Mouse (Mus musculus) activated CD4-positive, CD25-positive, alpha-beta regulatory T cell, adult 4 months (primary cell): ENCODE measurements around the gene Cd109. TPM values are rescaled to one million over a fixed set of nuclear protein-coding genes. Genes with fewer than 3 reads are reported as not detected.

Source experiments
- ATAC-seq: one replicate; pipeline ENCODE4 v1.8.0; 2017
- polyA plus RNA-seq, 2 experiments: library from polyadenylated mRNA; unstranded; fragments of 100-300 nt; shearing (Covaris generic); gene quantifications; one replicate each; pipeline ENCODE4 v1.2.1; 2017

Cd109 gene
- polyA plus RNA-seq: under 1 TPM in 1 of 2 experiments, not detected in 1; 0.13 TPM

DNA sequence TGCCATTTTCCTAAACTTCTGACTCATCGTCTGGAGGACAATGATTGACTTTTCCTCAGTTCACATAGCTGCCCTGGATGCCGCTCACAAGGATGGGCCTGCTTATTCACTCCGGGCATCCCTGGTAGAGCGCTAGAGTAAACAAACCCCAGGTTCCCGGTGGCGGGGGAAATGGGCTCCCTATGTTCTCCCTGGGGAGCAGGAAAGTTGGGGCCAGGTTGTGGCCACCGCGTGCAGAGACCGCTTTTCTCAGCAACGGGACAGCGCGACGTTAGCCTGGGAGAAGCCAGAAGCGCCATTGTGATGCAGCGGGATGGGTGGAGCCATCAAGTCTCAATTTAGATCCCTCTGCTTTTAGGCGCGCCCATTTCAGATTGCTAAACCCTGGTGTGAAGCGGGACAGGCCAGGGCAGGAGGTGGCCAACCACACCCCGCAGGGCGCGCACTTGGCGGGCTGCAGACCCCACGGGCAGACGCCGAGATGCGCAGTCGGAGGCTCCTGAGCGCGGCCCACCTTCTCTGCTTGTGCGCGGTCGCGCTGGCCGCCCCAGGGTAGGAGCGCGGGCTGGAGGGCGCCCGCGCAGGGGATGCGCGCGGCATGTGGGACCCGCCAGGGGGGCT lies at the start of gene Cd109:
TSS of gene Cd109 (plus strand) at position 146 of the 621 bp plus-strand sequence.
- ATAC-seq: no peak

DNA sequence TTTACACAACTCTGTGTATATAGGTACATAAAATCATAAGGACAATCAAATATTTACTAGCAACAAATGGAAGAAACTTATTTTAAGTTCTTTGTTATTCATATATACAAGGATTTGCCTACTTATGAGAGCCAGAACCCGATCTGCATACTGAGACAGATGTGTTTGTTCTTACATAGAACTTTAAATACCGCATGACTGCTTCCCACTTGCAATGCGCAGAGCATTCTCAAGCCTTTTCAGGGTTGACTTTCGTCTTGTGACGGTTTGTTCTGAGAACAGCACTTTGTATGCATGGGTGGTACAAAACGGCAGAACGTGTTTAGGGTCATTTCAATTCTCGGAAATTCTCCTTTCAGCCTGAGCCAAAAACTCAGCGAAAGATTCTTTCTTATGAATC lies 45.4 kb upstream of the Cd109 start:
- no peak for ATAC-seq

DNA sequence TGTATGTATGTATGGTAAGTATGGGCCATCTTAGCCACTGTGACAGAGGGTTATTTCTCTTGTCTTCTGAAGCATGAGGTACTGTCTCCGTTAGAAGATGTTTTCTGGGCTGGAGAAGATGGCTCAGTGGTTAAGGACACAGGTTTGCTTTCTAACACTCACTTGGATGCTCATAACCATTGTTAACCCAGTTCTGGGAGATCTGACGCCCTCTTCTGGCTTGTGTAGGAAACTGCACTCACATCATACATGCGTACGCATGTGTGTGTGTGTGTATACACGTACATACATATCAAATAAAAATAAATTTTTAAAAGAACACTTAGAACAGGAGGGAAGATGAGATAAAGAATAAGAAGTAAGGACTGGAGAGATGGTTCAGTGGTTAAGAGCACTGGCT lies 38.9 kb upstream of the Cd109 start:
- no peak for ATAC-seq

DNA sequence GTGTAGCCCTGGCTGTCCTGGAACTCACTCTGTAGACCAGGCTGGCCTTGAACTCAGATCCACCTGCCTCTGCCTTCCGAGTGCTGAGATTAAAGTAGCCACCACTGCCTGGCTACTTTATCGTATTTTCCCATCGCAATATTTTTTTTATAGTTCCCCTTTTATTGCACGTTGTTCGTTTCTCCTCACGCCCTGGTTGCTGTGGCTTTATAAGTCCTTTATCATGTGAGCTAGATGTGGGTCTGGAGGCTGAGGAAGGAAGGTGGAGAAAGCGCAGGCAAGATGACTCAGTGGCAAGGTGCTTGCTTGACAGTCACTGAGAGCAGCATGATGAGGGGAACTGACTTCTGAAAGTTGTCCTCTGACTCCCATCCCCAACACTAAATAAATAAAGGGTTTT lies 36.5 kb upstream of the Cd109 start:
- no peak for ATAC-seq

DNA sequence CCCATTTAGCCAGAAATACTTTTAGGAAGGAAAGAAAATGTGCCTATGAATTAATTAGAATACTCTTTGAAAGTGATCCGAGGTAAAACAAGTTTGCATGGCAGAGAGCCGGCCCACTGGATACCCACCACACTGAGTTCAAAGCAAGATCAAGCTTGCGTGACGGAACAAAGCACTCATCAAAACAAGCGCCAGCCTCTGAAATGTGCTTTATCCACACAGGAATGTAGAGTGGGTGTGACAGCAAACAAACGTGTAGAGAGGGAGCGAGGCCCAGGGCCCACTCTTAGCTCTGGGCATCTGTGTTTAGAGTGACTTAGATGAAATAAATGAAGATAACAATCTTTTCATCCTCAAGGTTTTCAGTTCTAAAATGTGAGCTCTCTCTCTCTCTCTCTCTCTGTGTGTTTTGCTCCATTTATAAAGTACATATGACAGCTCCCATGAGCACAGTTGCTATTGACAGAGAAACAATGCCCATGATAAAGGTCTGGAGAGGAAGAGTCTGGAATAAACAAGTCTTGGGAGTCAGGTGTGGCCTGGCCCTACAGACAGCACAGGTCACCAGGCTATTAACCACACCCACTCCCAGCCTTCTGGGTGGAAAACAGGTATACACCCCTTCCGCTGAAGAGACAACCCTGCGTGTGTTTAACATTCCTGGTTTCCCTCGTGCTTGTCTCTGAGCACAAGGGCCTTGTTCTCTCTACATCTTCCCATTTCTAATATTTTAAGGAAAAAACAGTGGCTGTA lies 35.5 kb upstream of the Cd109 start:
- ATAC-seq: no peak

DNA sequence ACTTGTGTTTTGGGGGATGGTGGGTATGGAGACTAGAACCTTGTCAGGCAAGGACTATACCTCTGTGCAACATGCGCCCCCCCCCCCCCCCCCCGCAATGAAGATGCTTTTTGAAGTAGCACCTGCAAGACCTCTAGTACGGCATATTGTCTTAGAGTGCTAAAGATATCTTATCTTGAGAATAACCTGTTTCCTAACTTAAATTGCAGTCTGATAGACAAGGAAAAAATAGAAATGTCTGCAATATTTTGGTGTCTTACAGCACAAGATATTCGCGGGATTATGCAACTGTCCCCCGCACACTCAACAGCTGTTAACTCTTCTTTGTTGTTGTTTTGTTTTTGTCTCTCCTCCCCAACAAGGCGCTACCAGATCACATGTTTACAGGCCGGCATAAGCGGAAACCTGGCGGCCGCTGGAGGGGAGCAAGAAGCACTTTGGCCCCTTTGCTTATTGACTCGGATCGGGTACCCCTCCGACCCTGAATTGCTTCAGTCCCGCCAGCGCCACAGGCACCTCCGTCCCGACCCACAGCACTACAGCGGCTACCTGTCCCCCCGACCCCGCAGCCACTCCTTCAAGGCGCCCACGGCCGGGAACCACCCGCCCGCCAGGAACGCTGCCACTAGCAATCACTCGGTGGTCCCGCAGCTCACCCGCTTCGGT lies 28.0 kb upstream of the Cd109 start:
- ATAC-seq: peak; percentile 17

DNA sequence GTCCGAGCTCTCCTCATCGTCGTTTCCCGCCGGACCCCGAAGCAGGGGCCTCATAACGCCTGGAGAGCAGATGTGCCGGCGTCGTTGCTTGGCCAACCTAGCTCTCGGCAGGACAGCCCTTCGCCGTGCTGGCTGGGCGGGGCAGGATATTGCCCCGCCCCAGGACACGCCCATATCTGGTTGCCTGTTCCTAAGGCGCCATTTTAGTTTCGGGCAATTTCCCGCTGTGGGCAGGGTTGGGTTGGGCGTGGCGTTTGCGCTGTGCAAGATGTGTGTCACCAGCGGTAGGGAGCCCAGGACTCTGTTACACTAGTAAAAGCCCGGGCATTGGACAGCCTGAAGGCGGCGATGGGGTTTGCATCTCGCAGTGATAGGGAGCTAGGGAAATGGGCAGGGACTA lies 27.4 kb upstream of the Cd109 start, which contains the start of gene Slc17a5:
TSS of gene Slc17a5 (minus strand) at position 128 of the 400 bp plus-strand sequence.
- ATAC-seq: peak; percentile 96

DNA sequence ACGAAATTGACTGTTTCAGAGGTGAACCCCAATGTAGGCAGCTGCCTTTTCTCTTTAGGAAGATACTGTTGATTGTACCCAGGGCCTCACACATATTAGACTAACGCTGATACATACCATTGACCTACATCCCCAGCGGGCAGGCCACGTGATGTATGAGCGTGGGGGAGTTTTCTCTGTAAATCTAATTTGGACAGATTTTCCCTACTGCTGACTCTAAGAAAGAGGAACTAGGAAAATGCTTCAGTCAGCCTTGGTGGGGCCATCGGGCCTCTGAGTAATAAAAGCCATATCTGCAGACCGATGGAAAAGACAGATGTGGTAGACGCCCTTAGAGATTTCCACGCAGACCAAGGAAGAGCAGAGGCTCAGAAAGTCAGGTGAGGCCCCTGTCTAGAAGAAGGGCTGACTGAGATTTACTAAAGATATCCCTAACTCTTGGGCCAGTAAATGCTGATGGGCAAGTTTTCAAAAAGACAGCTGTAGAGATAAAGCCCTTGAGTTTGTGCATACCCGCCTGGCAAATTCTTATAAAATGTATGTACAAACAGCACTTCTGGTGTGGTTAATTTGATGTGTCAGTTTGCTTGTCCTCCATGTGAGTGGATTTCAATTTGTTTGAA lies 26.8 kb upstream of the Cd109 start:
- no peak for ATAC-seq

DNA sequence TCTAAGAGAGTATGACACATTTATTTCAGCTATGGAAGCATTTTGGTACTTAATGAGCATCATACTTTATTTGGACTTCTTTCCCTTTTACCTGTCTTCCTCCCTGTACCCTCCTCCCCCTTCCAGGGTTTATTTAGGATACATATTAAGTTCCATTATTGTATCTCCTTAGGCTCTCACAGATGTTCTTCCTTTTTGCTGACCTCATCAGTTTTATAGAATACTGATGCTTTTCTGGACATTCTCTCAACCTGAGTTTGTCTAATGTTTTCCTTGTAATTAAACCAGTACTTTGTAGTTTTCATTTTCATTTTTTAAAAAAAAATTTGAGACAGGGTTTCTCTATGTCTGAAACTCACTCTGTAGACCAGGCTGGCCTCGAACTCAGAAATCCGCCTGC lies 24.9 kb upstream of the Cd109 start:
- ATAC-seq: no peak

DNA sequence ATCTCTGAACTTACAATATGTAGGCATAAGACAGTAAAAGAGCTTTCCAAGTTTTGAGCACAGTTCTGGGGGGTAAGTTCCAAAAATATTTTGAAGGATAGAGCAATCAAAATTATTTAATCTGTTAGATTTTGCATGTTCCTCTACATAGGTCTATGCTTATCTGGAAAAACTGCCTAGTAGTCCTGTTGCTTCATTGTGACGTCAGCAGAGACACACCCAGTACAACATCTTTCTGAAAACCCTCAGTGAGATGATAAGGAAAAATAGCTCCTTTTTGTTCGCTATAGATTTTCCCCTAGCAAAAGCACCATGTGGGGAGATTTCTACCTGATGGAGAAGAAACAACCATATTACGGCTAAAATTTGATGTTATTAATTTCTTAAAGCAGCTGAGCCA lies 20.1 kb upstream of the Cd109 start:
- ATAC-seq: no peak

DNA sequence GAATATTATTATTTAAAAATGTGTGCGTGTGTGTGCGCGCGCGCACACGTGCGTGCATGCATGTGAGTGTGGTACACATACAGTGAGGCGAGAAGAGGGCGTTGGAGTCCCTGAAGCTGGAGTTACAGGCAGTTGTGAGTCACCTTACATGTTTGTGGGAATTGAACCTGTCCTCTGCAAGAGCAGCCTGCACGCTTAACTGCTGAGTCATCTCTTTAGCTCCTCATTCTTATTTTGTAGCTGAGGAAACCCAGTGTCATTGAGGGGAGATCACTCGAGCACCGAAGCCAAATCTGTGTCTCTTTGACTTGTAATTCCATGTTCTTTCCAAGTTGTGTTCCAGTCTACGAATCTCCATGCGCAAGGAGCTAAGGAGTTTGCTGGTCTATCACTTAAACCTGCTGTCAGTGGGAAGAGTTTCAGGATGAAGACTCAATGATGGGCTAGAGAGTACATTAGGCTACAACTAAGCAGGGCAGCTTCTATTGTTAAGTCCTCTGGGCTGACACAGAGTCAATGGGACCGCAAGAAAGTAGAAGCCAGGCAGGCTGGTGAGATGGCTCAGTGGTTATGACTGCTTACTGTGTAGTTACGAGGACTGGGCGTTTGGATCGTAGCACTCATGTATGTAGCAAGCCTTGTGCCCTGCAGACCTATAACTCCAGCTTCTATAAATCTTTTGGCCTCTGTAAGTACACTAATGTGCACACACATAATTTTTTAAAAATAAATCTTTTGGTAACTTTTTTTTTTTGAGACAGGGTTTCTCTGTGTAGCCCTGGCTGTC lies 19.4 kb upstream of the Cd109 start:
- no peak for ATAC-seq

DNA sequence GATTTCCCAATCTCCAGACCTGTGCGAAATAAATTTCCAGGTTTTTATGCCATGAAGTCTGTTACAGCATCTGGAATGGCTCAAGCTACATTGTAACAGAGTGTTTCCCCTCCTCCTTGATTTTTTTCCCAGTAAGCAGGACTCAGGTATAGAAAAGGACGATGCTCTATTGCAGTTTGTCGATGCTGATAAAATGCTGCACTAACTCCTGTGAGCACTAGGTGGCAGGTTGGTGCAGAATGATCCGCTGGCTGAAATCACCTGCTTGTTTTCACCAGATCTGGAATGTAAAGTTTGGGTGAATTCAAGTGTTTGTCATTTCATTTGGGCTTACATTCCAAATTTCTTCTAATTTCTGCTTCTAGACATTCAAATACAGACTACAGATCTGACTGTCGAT lies 18.5 kb upstream of the Cd109 start:
- peak; percentile 79 for ATAC-seq

DNA sequence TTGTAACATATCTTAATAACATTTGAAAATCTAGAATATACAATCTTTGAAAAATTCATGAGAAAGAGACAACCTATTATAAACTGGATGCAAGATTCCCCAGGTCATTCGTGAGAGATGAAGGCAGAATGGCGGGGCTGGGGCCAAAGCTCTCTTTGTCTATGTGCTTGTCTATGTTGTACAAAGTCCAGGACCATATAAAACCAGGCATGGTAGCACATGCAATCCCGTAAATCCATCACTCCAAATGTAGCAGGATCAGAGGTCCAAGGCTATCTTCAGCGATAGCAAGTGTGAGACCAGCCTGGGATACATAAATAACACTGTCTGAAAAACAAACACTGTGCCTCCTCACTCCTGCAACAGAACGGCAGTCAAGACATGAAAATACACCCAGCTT lies 15.4 kb upstream of the Cd109 start:
- no peak for ATAC-seq

DNA sequence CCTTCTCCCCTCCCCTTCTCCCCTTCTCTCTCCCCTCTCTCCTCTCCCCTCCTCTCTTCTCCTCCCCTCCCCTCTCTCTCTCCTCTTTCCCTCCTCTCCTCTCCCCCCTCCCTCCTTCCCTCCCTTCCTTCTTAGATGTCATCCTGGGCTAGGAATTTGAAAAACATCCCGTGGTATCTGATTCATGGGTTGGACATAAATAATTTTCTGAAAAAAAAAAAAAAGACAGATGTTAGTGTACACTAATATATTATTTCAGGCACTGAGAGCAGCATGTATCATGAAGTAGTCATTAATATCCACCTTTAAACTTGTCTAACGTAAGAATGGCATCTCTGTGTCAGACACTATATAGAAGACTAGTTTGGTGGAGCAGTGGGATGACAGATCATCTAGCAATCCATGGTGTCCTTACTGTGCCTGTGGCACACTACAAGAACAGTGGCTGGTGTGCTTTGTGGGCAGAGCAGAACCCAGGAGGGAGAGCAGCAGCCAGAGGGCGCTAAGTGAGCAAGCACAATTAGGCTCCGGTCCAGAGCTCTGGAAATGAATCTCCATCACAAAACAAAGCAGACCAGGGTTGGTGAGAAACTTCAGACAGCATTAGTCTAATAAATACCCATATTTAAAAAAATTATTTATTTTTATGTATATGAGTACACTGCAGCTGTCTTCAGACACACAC lies 14.2 kb upstream of the Cd109 start:
- ATAC-seq: no peak

DNA sequence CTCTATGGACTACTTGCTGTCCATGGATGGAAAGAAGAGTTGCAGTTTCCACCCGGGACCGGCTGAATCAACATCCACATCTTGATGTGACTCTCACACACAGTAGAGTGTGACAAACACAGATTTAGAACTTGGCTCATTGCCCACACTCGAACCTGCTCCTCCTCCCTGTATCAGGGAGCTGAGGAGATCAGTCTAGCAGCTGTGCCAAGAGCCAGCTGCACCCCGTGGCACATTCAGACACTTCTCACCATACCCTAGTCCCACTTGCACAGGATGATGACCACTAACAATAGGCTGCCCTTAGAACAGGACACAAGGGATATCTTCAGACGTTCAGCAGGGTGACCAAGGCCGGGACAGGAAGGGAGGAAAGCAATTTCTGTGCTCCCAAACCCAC lies 1.1 kb upstream of the Cd109 start:
- ATAC-seq: no peak

DNA sequence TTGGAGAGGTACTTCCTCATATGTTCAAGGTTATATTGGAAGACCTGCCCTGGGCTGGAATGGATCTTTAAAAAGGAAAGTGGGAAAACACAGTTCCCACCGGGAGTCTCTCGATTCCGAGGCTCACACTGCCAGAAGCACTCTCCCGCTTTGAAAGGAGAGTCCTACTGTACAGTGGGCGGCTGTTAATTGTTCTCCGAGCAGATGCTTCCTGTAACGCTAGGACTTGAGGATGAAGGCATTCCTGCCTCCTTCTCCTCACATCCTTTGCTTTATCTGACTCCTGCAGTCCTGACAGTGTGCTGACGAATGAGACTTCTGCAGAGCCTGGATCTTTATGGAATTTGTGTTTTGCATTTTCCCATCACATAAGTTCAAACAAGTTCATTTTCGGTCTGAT lies 3.9 kb downstream of the Cd109 start:
- ATAC-seq: no peak

DNA sequence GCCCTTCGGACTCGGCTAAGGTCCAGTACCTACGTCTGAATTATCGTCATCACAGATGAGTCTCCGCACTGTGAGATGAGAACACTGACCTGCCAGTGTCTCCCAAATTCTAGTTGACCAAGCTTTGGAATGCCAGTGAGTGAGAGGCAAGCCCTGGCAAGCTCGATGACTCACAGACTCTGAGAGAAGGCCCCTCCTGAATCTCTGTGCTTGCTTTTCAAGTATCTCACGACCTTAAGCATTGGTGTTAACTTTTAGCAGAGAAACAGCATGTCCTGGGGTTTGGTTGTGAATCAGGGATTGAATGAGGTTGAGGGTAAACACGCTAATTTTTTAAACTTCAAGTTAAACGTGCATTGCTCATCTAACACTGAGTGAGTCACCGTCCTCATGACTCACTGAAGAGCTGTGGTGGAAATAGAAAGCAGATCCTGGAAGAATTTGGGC lies 8.0 kb downstream of the Cd109 start:
- no peak for ATAC-seq

DNA sequence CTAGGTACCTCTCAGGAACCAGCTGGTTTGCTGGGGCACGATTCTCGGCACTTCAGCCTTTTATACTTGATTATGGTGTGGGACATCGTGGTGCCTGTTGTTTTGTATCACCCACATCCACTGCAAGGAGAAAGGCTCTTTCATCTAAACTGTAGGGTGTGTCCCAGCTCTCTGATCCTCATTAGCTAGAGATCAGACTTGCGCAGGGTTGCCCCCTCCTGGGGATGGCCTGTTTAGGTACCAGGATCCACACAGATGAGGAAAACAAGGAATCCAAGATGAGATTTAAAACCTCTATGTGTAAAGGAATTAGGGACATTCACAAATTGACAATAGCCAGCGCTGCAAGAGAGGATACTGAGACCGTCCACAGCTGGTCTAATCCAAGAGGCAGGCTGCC lies 14.6 kb downstream of the Cd109 start:
- ATAC-seq: no peak

DNA sequence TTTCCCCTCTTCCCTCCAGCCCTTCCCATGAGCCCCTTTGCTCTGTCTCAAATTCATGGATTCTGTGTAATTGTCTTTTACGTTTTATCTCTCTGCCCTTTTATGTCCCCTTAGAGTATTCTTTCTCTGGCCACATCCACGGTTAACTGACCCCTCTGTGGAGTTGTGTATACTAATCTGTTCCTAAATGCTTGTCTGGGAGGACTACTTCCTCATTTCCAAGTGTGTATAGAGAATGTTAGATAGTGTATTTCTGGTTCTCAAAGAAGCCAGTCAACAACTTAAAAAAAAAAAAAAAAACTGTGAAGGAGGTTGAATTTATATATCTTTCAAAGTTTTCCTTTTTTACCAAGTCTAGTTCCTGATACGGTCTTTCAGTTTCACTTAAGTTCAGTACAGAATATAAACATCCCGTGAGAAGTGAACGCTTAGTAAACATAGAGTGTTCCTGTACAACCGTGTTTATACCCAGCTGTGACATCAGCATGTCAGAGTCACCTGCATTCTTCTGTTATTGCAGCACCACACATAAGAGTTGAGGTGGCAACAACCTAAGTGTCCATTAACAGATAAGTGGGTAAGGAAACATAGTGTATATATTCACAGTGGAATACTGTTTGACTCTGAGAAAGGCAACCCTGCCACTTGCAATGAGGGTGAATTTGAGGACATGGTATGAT lies 16.5 kb downstream of the Cd109 start:
- ATAC-seq: no peak

DNA sequence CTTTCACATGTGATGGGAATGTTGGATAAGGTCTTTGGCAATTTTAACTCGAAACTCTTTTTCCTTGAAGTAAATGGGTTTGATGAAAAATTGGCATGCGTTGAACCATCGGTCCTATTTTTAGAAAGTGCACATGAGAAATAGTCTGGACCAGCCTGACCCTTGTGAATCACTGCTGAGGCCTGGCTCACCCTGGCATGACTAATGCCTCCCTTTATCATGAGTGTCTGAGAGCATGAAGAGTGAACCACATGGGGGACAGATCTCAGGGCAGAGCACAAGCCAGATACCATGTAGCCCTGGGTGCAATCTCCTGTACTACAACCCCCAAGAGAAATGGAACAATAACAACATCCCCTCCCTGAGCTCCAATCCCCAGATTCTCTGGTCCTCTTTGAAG lies 18.6 kb downstream of the Cd109 start:
- ATAC-seq: no peak

DNA sequence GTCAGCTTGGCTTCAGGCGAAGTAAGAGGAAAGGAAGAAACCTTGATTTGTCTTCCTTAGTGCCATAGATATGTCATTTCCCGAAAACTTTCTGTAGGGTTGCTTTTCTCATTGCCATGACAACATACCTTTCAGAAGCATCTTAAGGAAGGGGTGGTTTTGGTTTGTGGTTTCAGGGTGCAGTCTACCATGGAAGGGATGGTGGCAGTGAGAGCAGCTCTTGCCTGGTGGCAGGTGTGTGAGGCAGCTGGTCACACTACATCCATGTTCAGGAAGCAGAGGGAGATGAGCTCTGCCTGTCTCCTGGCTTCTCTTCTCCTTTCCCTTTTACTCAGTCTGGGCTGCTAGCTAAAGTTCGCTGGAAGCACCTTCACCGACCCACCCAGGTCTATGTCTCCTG lies 26.0 kb downstream of the Cd109 start:
- no peak for ATAC-seq
